Mouse (Mus musculus): ENCODE data around the gene Mlh1. TPM values are rescaled to one million over a fixed set of nuclear protein-coding genes. Genes with fewer than 3 reads are reported as not detected.

Gene Mlh1
- polyA plus RNA-seq, 1 experiment, result 37.4 TPM

Other genes starting within 250 kb of the Mlh1 start
- gene Ccrl2, start 214.3 kb downstream of the Mlh1 start, polyA plus RNA-seq (2012; rRNA removed), result 1.5 and 1.6 TPM in 2 replicates
- gene Lrrfip2, start 154.2 kb downstream of the Mlh1 start, polyA plus RNA-seq (2012; rRNA removed), result 45.6 and 52.0 TPM in 2 replicates
- 41.9 and 47.2 TPM in 2 replicates for gene Epm2aip1, start 138 bp upstream of the Mlh1 start, polyA plus RNA-seq (2012; rRNA removed)
- gene Trank1, start 39.9 kb upstream of the Mlh1 start, polyA plus RNA-seq (2012; rRNA removed), result 352 and 407 TPM in 2 replicates
- gene Dclk3, start 167.3 kb upstream of the Mlh1 start, polyA plus RNA-seq (2012; rRNA removed), result 21.5 and 23.8 TPM in 2 replicates

All from frontal cortex, adult 2 months (tissue).